ENCODE assay signal across 16 mouse cellular contexts in the genomic region with DNA sequence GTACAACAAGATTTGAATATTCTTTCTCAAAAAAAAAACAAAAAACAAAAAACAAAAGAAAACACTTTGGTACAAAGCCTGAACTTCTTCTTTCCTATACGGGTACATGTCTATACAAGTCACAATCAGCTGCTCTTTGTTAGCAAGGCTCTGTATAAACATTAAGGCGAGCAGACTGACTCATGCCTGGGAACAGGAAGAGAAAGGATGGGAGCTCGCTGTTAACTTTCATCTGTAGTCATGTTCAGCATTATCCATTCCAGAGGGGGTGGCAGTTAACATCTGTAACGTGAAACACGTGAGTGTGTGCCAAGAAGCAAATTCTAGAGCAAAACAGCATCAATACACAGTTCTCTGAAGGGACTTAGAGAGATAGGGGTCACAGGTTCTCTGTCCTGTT. TPM values are rescaled to one million over a fixed set of nuclear protein-coding genes. Genes with fewer than 3 reads are reported as not detected.
A peak's percentile ranks its signal among the peaks of the same experiment; 100 is the strongest.
DNase-seq lines count a peak whose midpoint lies in the region.
"Had no signal": no experiment of that assay in that cellular context is flagged by ENCODE, and none has a peak within 500 bp of the region (broad histone marks: within the 10 kb centered on the region; RNA-seq: fewer than 3 reads in every experiment).

No protein-coding gene starts in this region.

- H3K4me3 ChIP-seq in heart, embryonic 10.5 days, result no peak overlapping the region
- H3K4me3 ChIP-seq: limb, embryonic 12.5 days; midbrain, embryonic 12.5 days had no signal

- H3K4me1 ChIP-seq in heart, embryonic 10.5 days, result peaks cover 12% of the 10 kb centered on the region

- intact Hi-C loops in heart, postnatal 10 days (cut with DNase I), result no loop called here

- no peaks in the 10 kb centered on the region for H3K9me3 ChIP-seq in heart, embryonic 10.5 days
- H3K9me3 ChIP-seq: limb, embryonic 12.5 days; midbrain, embryonic 12.5 days had no signal

- 47% methylated on average over 5 of the region's 5 CpGs for WGBS in heart, embryonic 10.5 days

- peak overlapping the region; percentile 2; the same call in 1 of the 2 replicates for H3K27ac ChIP-seq in heart, embryonic 10.5 days
- H3K27ac ChIP-seq: limb, embryonic 12.5 days; midbrain, embryonic 12.5 days had no signal

- H3K36me3 ChIP-seq in heart, embryonic 10.5 days, result no peaks in the 10 kb centered on the region
- H3K36me3 ChIP-seq: midbrain, embryonic 12.5 days had no signal

- DNase-seq in heart, embryonic 10.5 days (ENCODE audit: low spot score), result no peak
- no peak for DNase-seq in heart, postnatal 10 days
- peak; percentile 27 for DNase-seq in lung, postnatal 10 days
- no peak for DNase-seq in lung, postnatal 14 days
- DNase-seq in fibroblast of lung, adult 2 months (ENCODE audit: low read depth), result peak; percentile 58
- DNase-seq in gastrocnemius, adult 18-20 months (ENCODE audit: low spot score), result no peak
- no peak for DNase-seq in adrenal gland, adult 18-20 months (ENCODE audit: low spot score in 2 of 2)
- DNase-seq: cerebellum, adult 2 months; heart, adult 18-20 months; heart, postnatal 4 days; kidney, postnatal 14 days; liver, postnatal 0 days; thymus, postnatal 36 days had no signal

- H3K27me3 ChIP-seq in heart, embryonic 10.5 days (ENCODE audit: insufficient read depth, poor library complexity, severe bottlenecking), result no peaks in the 10 kb centered on the region
- H3K27me3 ChIP-seq: limb, embryonic 12.5 days; midbrain, embryonic 12.5 days had no signal

RNA-seq across cellular contexts. Expression of a gene that starts 43.9 kb away (rescaled TPM):
- polyA plus RNA-seq in heart, embryonic 10.5 days (2016; fragmentation: Nextera tagmentation; extraction: Ambion mirVana), result 6.1 and 11.5 TPM in 2 replicates
- total RNA-seq in heart, postnatal 10 days (2021), result 10 to 100 TPM; 19.3 to 24.0 TPM
- total RNA-seq in gastrocnemius, adult 18-20 months (2021), result 1 to 10 TPM; 1.2 to 2.1 TPM
- total RNA-seq in adrenal gland, adult 18-20 months (2021), result 1 to 10 TPM; 2.5 to 2.8 TPM
- total RNA-seq: MEL had no signal

Comparison
In these comparisons a context has a peak if more than half of its experiments do, and no peak if none do; other contexts are left out.
1. DNase-seq: peak in lung, postnatal 10 days (single experiment) and fibroblast of lung, adult 2 months (single experiment); none in heart, embryonic 10.5 days (single experiment), heart, postnatal 10 days (0 of 2), lung, postnatal 14 days (single experiment), gastrocnemius, adult 18-20 months (single experiment) and adrenal gland, adult 18-20 months (0 of 2).
2. RNA of a gene that starts 43.9 kb away (total RNA-seq): 19.3 to 24.0 TPM in heart, postnatal 10 days; 2.5 to 2.8 TPM in adrenal gland, adult 18-20 months and 1.2 to 2.1 TPM in gastrocnemius, adult 18-20 months; every median in the first group is over 4 times any median in the second.